Comparison of ENCODE assay signal across 8 mouse cellular contexts in the genomic region with DNA sequence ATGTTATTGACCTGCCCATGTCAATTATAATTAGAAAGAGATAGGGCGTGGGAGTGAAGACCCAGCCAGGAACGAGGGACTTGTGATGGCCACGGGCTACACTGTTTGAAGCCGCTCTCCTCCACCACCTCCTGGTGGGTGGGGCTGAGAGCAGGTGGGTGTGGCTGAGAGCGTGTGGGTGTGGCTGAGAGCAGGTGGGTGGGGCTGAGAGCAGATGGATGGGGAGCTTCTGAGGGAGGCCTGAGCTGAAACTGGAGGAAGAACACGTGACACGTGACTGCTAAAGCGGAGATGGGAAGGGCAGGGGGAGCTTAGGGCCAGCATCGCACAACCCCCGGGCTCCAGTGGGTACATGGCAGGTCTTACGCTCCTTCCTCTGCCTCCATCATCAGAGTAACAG. TPM values are rescaled to one million over a fixed set of nuclear protein-coding genes. Genes with fewer than 3 reads are reported as not detected.
A peak's percentile ranks its signal among the peaks of the same experiment; 100 is the strongest.
DNase-seq lines count a peak whose midpoint lies in the region.

No protein-coding gene starts in this region.

- peak; percentile 40 to 49 for DNase-seq in cerebellum, postnatal 10 days
- no peak for DNase-seq in cerebellum, adult 9-11 months
- DNase-seq in c-Kit-positive CD71-negative TER-119-negative erythroid progenitor cells, embryonic 14.5 days (ENCODE audit: low read depth), result peak; percentile 7
- DNase-seq in induced T-regulatory cell, adult 2 months (ENCODE audit: low read depth), result peak; percentile 19
- peak; percentile 71 for DNase-seq in mesoderm, embryonic 11.5 days (ENCODE audit: low read depth, low spot score)
- no peak for DNase-seq in adrenal gland, postnatal 10 days
- DNase-seq in layer of hippocampus, adult 9-10 months (ENCODE audit: low spot score), result no peak
- DNase-seq in lung, postnatal 14 days, result no peak

RNA-seq across cellular contexts. Expression of gene Ush1c, which starts 19.9 kb away (rescaled TPM):
- total RNA-seq in adrenal gland, postnatal 10 days (2021), result 1 to 10 TPM; 2.0 to 2.3 TPM

RNA-seq across cellular contexts. Expression of gene Otog, which starts 22.4 kb away (rescaled TPM):
- total RNA-seq in adrenal gland, postnatal 10 days (2021), result under 1 TPM; 0.06 to 0.09 TPM

RNA-seq across cellular contexts. Expression of gene Abcc8, which starts 38.6 kb away (rescaled TPM):
- 1 to 10 TPM in 1 of 2 experiments, under 1 TPM in 1; 0.78 to 1.7 TPM for total RNA-seq in adrenal gland, postnatal 10 days (2021)

Comparison
In these comparisons a context has a peak if more than half of its experiments do, and no peak if none do; other contexts are left out.
1. DNase-seq: peak in cerebellum, postnatal 10 days (2 of 2), c-Kit-positive CD71-negative TER-119-negative erythroid progenitor cells, embryonic 14.5 days (single experiment), induced T-regulatory cell, adult 2 months (single experiment) and mesoderm, embryonic 11.5 days (single experiment); none in cerebellum, adult 9-11 months (single experiment), adrenal gland, postnatal 10 days (single experiment), layer of hippocampus, adult 9-10 months (single experiment) and lung, postnatal 14 days (single experiment).